Mouse (Mus musculus): ENCODE data around the gene Wdr59. TPM values are rescaled to one million over a fixed set of nuclear protein-coding genes. Genes with fewer than 3 reads are reported as not detected.
A peak's percentile ranks its signal among the peaks of the same experiment; 100 is the strongest.

Gene Wdr59
- 2.3 and 2.9 TPM in 2 replicates for polyA plus RNA-seq (2015; fragmentation: Nextera tagmentation; extraction: Ambion mirVana)

DNA sequence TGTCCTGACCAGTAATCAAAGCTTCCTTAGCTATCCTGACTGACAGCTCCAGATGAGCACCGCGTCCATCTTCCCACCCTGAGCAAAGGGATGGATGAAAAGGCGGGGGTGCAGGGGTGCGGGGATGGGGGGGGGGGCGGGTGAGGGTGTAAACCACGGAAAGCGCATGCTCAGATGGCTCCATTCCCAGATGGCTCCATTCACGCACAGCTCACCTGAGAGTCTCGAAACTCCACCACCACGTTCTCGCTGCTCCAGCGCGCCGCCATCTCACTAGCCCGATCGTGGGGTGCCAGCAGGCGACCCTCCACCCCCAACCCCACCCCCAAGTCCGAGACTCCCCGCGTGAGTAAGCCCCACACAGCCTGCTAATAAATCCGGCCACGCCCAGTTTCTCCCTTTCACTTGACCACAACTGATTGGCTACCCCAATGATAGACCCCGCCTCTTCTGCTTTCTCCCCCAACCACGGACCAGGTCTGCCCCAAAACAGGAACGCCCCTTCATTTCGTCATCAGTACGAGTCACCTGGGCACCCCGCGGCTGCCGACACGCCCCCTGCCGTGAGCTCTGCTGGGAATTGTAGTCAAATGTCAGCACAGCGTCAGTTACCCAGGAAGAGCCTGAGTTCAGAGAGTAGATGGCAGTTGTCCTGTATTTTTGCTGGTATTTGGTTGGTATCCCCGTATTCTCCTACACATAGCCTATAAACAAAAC, at the start of gene Wdr59:
Gene Wdr59, minus strand, starts transcription at position 380 of the 717 bp plus-strand sequence.
- H3K4me1 ChIP-seq (ENCODE audit: insufficient read depth, low read depth, low read length): no peaks in the 10 kb centered on the region; the same call in 1 of the 2 replicates
- H3K9me3 ChIP-seq (ENCODE audit: low read length): no peaks in the 10 kb centered on the region
- DNase-seq (ENCODE audit: low spot score) (peak; percentile 100), ATAC-seq (peak; percentile 100)
- peak within 1 kb of the TSS; percentile 64 for H3K4me2 ChIP-seq (replicated peaks; ENCODE audit: low read depth, low read length)
- H3K36me3 ChIP-seq (ENCODE audit: insufficient read depth, low read length): no peaks in the 10 kb centered on the region
- no peaks in the 10 kb centered on the region for H3K27me3 ChIP-seq (replicated peaks; ENCODE audit: insufficient read depth, low read length)
- no peak within 1 kb of the TSS for H3K27ac ChIP-seq (ENCODE audit: low read length)
- H3K9ac ChIP-seq (replicated peaks; ENCODE audit: low read depth): peak within 1 kb of the TSS; percentile 19; the same call in 1 of the 2 replicates
- no peak for TF ChIP-seq EP300 (IDR thresholded peaks at IDR 0.05)
- peak; percentile 50 for TF ChIP-seq CTCF (IDR thresholded peaks at IDR 0.05)
- WGBS: under 1% methylated on average over 34 of the region's 34 CpGs
- H3K4me3 ChIP-seq (ENCODE audit: low read depth, low read length): peak within 1 kb of the TSS; percentile 70

DNA sequence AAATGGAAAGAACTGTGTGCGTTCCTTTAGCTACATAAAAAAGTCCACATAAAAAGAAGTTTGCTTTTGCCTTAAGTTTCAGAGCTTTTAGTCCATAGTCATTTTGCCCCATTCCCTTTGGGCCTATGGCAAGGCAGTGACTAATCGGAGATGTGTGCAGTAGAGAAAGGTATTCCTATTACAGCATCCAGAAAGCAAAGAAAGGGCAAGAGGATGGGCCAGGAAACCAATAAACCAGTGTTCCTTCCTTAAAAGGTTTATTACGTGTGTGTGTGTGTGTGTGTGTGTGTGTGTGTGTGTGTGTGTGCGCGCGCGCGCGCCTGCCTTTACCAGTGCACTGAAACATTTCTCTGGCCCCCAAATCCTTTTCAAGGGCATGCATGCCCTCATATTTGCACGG, 49.8 kb upstream of the Wdr59 start:
- Histone ChIP-seq H3K27ac (ENCODE audit: low read length) (no peak overlapping the region), H3K4me3 (ENCODE audit: low read depth, low read length) (no peak overlapping the region), H3K9ac (replicated peaks; ENCODE audit: low read depth) (no peak overlapping the region), H3K27me3 (replicated peaks; ENCODE audit: insufficient read depth, low read length) (no peaks in the 10 kb centered on the region), H3K4me2 (replicated peaks; ENCODE audit: low read depth, low read length) (no peak overlapping the region), H3K4me1 (ENCODE audit: insufficient read depth, low read depth, low read length) (no peaks in the 10 kb centered on the region), H3K36me3 (ENCODE audit: insufficient read depth, low read length) (no peaks in the 10 kb centered on the region), H3K9me3 (ENCODE audit: low read length) (no peaks in the 10 kb centered on the region)
- TF ChIP-seq EP300 (IDR thresholded peaks at IDR 0.05): no peak
- TF ChIP-seq CTCF (IDR thresholded peaks at IDR 0.05): no peak
- ATAC-seq: no peak
- WGBS: 79% methylated on average over 10 of the region's 10 CpGs
- DNase-seq (ENCODE audit: low spot score): no peak

DNA sequence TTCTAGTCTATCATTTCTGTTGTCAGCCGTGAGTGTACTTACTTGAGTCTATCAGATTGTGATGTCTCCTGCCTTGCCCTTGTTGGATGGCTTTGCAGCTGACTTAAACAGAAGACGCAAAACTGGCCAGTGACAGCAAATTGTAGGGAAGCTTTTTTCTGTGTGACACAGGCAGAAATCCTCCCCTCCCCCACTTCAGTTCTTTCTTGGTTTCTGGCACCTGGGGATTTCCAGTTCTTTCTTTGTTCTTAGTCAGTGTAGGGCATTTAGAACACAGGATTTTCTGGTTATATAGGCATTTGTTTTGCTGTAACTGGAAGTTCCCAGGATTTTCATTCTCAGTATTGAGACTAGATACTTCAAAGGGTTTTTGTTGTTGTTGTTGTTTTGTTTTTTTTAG, 48.5 kb upstream of the Wdr59 start:
- H3K4me2 ChIP-seq (replicated peaks; ENCODE audit: low read depth, low read length): no peak overlapping the region
- ATAC-seq (no peak), DNase-seq (ENCODE audit: low spot score) (no peak)
- no peak for TF ChIP-seq EP300 (IDR thresholded peaks at IDR 0.05)
- no peaks in the 10 kb centered on the region for H3K9me3 ChIP-seq (ENCODE audit: low read length)
- no peak overlapping the region for H3K27ac ChIP-seq (ENCODE audit: low read length)
- no peaks in the 10 kb centered on the region for H3K27me3 ChIP-seq (replicated peaks; ENCODE audit: insufficient read depth, low read length)
- no peak overlapping the region for H3K4me3 ChIP-seq (ENCODE audit: low read depth, low read length)
- WGBS: 79% methylated on average over 2 of the region's 2 CpGs
- H3K9ac ChIP-seq (replicated peaks; ENCODE audit: low read depth): no peak overlapping the region
- no peaks in the 10 kb centered on the region for H3K36me3 ChIP-seq (ENCODE audit: insufficient read depth, low read length)
- H3K4me1 ChIP-seq (ENCODE audit: insufficient read depth, low read depth, low read length): no peaks in the 10 kb centered on the region

DNA sequence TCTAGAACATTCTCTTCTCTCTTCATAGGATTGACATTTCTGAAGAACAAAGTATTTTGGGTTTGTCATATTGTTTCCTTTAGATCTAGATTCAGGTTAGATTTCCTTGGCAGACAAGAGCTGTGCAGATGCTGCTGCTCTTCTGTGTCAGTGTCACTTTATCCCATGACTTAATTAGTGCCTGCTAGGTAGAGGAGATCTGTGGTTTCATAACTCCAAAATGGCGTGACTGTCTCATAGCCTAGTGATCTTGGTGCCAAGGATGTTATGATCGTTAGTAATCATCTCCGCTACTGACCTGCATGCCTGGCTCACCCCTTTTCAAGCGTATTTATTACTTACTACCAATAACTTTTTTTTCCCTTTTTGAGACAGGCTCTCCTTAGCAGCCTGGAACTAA, 48.0 kb upstream of the Wdr59 start:
- Histone ChIP-seq H3K4me3 (ENCODE audit: low read depth, low read length) (no peak overlapping the region), H3K4me1 (ENCODE audit: insufficient read depth, low read depth, low read length) (no peaks in the 10 kb centered on the region), H3K9me3 (ENCODE audit: low read length) (no peaks in the 10 kb centered on the region), H3K27ac (ENCODE audit: low read length) (no peak overlapping the region), H3K27me3 (replicated peaks; ENCODE audit: insufficient read depth, low read length) (no peaks in the 10 kb centered on the region), H3K36me3 (ENCODE audit: insufficient read depth, low read length) (no peaks in the 10 kb centered on the region), H3K9ac (replicated peaks; ENCODE audit: low read depth) (no peak overlapping the region), H3K4me2 (replicated peaks; ENCODE audit: low read depth, low read length) (no peak overlapping the region)
- no peak for TF ChIP-seq EP300 (IDR thresholded peaks at IDR 0.05)
- no peak for TF ChIP-seq CTCF (IDR thresholded peaks at IDR 0.05)
- WGBS: 83% methylated on average over 4 of the region's 4 CpGs
- DNase-seq (ENCODE audit: low spot score): no peak
- no peak for ATAC-seq

DNA sequence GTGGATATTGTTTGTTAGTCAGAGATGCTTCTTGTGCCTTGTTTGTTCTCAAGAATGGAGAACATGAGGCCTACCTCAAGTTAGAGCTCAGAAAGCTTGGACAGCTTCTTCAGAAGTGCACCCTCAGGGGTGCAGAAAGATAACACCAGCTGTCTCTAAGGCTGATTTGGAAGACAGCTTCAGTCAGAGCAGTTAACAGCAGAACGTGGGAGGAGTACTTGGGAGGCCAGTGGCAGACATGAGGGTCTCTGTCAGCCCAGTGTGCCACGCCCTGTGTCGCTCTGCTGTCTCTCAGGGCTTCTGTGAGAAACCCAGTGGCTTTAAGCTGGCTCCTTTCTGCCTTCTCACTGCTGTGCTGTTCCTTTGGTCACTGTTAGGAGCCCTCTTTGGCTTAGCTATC, 46.1 kb upstream of the Wdr59 start:
- H3K27ac ChIP-seq (ENCODE audit: low read length): no peak overlapping the region
- no peaks in the 10 kb centered on the region for H3K9me3 ChIP-seq (ENCODE audit: low read length)
- no peak for ATAC-seq
- no peaks in the 10 kb centered on the region for H3K27me3 ChIP-seq (replicated peaks; ENCODE audit: insufficient read depth, low read length)
- H3K4me3 ChIP-seq (ENCODE audit: low read depth, low read length): no peak overlapping the region
- H3K36me3 ChIP-seq (ENCODE audit: insufficient read depth, low read length): no peaks in the 10 kb centered on the region
- no peak overlapping the region for H3K9ac ChIP-seq (replicated peaks; ENCODE audit: low read depth)
- DNase-seq (ENCODE audit: low spot score): no peak
- no peak overlapping the region for H3K4me2 ChIP-seq (replicated peaks; ENCODE audit: low read depth, low read length)
- H3K4me1 ChIP-seq (ENCODE audit: insufficient read depth, low read depth, low read length): no peaks in the 10 kb centered on the region
- WGBS: 65% methylated on average over 3 of the region's 3 CpGs
- TF ChIP-seq CTCF (IDR thresholded peaks at IDR 0.05) (no peak), EP300 (IDR thresholded peaks at IDR 0.05) (no peak)

GRCm38 (mm10) chr8:111567571-111567970, 45.7 kb upstream of the Wdr59 start:
- 62% methylated on average over 3 of the region's 3 CpGs for WGBS
- no peak for ATAC-seq
- TF ChIP-seq EP300 (IDR thresholded peaks at IDR 0.05) (no peak), CTCF (IDR thresholded peaks at IDR 0.05) (no peak)

More at GRCm38 (mm10) chr8:111567571-111567970, 45.7 kb upstream of the Wdr59 start:
- Histone ChIP-seq H3K4me1 (ENCODE audit: insufficient read depth, low read depth, low read length) (no peaks in the 10 kb centered on the region), H3K4me2 (replicated peaks; ENCODE audit: low read depth, low read length) (no peak overlapping the region), H3K27ac (ENCODE audit: low read length) (no peak overlapping the region), H3K9ac (replicated peaks; ENCODE audit: low read depth) (no peak overlapping the region), H3K9me3 (ENCODE audit: low read length) (no peaks in the 10 kb centered on the region), H3K27me3 (replicated peaks; ENCODE audit: insufficient read depth, low read length) (no peaks in the 10 kb centered on the region), H3K4me3 (ENCODE audit: low read depth, low read length) (no peak overlapping the region), H3K36me3 (ENCODE audit: insufficient read depth, low read length) (no peaks in the 10 kb centered on the region)
- no peak for DNase-seq (ENCODE audit: low spot score)

All from lung, postnatal 0 days (tissue).